Mouse (Mus musculus) fat pad, adult 2 months (tissue): ENCODE measurements at regions not wholly inside any gene's neighbourhood (a gene's known extent, or its start where the extent isn't known, plus 50 kb on each side); places are given as distances from the start of the nearest gene placed in this dataset.

Experiments used
- DNase-seq: peaks from one replicate; pipeline ENCODE4 v3.0.0-alpha.2; 2011; ENCODE audit warnings: low read depth, low spot score; ENCODE audit errors: extremely low read depth

DNA sequence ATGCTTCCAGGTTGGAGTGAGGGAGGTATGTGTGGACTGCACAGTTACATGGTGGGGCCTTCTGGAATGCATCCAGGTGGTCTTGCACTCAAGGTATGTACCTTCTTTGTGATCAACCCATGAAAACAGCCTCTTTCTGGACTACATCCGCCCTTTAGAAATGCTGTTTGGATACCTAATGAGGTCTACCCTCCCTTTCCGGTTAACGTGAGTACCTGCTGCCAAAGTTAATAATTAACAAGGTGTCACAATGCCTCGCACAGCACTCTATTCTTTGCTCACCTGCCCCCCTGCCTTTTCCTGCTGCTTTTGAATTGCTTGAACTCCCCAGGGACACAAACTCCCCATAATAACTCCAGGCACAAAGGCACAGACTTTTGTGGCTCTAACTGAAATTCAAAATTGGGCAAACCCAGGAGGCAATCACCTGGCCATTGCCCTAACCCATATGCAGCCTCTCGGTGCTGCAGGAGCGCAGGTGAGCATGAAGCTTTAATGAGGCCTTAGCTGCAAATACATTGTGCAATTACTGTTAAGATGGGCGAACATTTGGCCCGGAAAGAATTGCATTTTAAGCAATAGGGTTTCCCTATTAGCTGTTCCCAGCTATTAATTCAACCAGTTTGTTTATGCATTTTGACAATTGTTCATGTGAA lies 500.9 kb upstream of the Nox3 start:
- DNase-seq = peak; percentile 8

DNA sequence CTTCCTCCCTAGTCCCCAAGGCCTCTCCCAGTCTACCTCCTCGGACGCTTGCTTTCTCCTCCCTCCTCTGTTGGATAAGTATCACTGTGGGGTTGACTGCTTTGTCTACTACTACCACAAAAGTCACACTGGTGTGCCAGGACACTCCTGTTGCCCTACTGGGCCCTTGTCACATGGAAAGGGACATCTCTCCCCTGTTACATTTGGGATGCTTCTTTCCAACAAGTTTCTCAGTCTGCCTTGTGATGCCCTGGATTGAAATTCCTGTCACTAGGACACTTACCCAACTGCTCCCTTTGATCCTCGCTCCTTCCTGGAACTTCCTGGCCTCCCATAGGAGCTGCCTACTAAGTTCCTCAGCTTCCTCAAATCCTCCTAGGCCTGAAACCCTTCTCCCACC lies 501.9 kb upstream of the Nox3 start:
- no peak for DNase-seq

DNA sequence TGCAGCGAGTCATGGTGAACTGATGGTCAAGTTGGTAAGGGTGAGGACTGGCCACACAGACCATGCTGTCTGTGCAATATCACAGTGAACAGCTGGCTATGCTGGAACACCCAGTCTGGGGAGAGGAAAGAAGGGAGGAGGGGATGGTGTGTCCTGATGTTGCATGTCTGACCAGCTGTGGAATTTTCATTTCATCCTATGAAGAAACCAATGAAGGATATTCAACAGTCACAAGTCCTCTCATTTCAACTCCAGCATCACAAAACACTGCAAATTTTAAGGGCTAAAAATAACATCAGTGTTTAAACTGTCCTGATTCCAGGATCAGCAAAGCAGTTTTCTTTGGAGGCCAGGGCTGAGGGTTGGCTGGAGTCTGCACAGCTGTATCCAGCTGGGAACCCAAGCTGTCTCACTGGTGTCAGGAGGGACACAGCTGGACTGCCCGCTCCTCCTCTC lies 503.7 kb upstream of the Nox3 start:
- no peak for DNase-seq

DNA sequence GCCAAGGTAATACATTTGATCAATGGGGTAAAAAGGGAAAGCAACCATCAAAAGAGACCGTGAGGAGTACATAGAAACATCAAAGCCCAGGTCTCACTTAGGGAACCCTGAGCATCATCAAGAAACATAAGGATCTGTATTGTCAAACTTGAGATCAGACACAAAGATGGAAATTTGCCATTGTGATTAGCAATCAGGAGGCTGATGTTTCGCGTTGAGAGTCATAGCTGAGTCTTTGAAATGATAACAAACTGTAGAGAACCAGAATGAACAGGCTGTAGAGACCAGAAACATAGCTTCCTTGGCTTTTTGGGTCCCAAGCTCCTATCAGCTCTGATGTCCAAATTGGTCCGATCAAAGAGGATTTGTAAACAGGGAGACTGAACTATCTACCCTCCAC lies 505.2 kb upstream of the Nox3 start:
- DNase-seq = no peak

DNA sequence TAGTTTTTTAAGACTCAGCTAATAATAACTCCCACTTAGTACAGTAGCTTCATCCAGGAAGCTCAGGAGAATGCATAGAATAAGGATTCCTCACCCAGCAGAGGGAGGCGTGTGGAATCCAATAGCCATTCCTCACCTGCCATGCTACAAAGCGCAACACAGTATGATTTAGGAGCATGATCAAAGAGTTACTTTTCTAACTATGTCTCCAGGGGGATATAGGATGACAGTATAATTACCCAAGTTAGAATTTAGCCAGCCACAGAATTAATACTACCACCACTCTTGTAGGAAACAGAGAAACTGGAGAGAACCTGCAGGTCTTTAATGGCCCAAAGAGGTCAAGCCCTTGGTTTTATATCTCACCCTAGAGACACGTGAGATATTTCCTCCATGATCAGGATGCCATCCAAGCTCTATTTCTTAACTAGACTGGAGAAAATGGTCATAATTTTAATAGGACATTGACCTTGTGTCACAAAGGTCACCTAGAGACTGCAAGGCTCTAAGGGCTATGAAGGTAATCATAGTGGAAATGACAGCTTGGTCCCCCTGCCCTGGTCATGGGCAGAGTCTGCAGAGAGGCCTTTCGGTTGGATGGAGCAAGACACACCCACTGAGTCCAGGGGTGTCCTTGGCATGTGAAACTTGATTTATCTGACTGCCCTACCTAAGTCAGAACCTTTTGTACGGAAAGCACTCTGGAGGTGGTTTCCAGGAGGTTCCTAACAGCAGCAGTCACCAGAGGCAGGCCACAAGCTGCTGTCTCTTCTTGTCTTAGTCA lies 512.3 kb upstream of the Nox3 start:
- DNase-seq = no peak

DNA sequence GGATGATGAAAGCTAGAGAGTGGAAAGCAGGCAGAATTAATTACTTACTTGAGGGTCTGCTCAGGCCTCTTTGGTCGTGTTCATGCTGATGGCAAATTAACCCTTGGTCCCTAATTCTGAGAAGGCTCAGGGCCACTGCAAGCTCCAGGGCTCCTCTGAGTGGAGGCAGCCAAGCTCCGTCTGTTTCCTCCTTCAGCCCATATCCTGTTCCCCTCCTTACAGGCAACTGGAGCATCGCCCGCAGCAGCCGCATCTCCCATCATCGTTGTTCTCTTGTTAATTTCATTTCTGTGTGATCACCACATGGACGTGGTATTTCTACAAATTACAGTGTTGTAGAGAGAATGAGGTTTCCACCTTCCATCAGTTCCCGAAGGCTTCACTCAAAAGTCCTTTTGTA lies 513.6 kb upstream of the Nox3 start:
- DNase-seq = no peak

DNA sequence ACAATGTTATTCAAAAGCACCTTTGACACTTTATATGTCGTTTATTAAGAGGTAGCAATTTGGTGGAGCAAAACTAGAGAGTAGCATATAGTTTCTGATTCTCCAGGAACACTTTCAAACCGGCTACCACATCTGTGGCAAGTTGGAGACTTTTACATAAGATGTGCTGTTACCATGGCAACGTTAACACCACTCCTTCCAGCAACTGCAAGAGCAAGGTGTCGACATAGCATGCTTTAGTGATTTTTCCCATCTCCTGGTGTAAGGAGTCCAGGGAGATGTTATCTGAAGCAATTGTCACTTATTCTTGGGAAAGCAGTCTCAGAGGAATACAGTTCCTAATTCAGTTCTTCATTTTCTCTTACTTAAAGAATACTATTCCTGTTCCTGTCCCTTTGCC lies 516.5 kb upstream of the Nox3 start:
- DNase-seq = no peak

DNA sequence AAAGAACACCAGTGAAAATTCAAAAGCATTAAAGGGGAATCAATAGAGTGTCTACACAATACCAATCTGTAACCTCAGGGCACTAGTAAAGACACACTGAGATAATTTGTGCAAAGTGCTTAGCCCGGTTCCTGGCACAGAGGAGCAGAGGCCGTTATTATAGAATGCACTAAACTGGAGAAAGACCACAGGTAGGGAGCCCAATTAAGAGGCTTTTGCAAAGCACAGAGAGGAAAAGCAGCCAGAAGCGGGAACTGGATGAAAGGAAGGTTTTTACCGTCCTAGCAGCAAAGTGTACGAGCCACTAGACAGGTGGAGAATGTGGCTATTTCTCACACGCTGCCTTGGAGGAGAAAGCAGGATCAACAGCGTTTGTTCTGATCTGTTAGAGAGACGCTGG lies 518.9 kb upstream of the Nox3 start:
- no peak for DNase-seq

DNA sequence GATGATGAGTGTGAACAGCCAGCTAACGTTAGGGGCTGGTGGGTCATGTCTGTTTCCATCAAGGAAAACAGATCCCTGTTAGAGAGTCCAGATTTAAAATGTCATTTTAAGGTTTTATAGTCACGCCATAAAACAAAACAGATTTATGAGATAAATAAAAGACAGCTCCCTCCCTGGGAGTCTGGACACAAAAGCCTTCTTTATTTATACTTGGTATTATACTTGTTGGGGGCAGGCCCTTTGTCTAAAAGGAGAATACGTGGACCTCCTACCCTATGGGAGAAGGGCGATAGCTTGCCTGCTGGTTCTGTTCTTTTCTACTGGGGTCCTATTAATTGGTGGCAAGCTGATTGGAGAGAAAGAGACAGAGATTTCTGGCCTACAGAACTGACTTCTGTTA lies 520.1 kb upstream of the Nox3 start:
- DNase-seq = no peak

DNA sequence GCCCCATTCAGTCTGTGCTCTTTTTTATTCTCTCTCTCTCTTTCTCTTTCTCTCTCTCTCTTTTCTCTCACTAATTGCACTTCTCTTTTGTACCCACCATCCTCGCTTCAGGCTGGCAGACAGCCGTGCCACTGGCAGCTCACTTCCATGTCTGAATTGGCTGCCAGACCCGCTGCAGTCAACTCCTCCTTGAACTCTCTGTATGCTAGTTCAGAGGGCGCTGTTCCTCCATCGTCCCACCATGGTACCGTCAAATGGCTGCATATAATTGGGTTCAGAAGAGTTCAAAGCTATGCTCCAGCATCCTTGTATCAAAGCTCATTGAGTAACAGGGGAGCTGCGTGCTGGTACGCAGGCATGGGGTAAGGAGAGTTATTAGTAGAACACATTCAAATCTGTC lies 520.7 kb upstream of the Nox3 start:
- no peak for DNase-seq

DNA sequence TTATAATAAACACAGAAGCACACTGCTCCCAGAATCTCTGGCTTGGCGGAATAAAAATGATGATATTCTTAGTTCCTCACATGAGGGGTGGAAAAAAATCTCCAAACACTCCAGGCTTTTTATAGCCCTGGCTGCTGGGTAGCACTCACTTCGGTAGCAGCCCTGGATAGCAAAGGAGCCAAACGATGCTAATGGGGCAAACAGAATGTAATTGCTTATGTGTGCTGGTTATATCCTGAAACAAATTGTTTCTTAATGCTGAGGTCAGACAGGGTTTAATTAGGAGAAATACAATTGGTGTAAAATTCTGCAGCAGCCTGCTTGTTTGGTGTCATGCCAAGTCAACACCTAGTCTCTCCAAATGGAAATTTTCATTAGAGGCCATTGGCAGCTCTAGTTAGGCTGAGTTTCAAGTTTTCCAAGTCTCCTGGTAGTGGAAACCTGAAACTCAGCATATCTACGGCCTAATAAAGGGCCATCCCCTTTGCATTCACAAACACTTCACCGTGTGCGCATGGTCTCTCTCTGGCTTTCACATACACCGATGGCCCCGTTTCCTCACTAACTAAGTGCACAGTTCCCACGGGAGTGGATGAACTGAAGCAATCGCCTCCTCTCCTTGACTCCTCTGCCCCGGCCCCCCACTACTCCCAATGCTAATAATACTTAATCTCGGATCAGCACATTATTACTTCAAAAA lies 524.8 kb upstream of the Nox3 start:
- DNase-seq = no peak

DNA sequence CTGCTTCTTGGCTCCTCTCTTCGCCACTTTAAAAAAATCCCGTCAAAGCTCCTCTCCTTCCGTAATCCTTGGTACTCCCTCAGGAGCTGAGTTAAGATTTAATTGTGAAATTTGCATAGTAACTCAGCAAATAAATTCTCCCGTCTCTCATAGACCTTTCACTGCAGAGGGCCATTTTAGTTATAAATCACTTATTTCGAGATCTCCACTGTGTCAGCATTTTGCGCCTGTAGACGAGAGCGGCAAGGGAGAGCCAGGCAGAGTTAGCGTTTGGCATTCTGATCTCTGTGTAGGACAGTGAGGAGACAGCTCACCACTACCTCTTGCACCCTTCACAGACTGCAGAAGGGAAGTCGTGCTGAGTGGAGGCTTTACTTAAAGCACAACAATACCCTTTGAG lies 531.8 kb upstream of the Nox3 start:
- no peak for DNase-seq

DNA sequence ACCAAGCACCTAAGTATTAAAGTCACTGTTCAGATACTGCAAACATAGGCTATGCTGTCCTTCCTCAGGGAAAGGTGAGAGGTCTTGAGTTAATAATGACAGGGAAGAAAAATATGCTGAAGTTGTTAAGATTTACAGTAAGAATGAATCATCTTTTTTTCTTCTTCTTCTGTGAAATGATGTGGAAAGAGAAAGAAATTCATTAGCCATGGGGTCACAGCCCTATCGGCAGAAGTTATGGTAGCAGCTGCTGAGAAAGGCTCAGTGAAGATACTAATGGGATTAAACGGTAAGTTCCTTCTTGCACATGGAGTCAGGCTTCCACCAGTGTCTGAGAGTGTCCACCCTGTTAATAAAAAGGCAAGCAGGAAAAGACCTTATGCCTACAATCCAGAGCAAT lies 533.9 kb upstream of the Nox3 start:
- DNase-seq = no peak

DNA sequence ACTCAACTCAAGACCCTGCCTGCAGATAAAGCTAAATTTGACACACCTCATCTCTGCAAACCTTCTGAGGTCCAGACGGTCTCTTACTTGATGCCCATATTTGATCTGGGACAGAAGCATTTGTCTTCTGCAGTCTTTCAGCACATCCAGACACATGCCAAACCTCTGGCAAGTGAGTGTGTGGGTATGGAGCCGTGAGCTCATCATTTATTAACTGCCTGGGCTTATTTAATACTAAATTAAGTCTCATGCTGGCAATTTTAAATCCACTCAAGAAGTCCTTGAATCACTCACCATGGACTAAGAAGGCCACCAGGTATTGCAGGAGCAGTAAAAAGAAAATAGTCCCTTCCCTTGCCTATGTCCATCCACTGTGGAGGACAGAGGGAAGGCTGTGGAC lies 554.4 kb upstream of the Nox3 start:
- no peak for DNase-seq

DNA sequence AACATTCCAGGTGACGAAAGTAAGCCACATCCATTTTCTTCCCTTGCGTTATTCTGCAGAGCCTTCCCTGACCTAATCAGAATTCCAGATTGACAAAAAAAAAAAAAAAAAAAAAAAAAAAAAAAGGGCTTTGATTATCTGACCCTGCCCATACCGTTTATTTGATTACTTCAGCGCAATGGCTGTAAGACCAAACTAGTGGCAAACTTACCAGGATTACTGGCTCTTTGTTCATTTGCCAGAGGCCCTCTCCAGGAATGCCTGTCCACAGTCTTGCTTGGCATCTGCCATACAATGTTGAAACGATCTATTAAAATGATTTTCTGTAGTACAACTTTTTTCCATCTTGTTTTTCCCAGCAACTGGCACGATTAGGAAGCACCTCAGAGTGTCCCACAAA lies 569.4 kb upstream of the Nox3 start:
- DNase-seq = no peak

DNA sequence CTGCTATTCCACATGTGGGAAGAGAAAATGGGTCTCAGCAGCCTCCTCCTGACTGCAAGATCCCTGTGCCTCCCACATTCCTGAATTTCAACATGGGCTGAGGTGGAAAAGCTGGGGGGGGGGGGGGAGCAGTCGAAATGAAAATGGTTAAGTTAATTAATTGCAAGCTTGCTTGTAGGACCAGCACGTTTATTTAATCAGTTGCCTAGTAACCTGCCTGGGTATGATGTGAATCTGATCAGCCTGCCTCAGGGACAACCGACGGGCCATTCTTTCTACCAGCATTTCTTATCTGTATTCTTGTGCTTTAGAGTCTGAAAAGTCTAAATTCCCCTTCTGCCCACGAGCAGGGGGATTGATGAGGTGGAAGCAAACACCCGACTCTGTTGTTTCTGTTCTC lies 569.9 kb upstream of the Nox3 start:
- no peak for DNase-seq

DNA sequence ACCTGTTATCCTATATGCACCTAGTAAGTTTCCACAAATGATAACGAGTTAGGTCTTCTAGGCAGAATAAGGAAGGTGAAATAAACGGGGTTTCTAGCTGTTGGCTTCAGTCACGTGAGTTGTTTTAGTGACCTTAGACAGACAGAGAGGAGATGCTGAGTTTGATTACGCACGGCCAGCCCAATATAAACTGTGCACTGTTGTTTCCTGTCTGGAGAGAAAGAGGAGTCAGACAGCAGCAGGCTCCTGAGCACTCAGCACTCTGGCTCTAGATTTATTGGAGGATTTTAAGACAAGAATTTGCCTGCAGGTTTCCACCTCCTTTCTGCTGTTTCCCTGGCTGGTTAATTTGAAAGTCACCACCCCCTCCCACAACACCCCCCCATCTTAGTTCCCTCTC lies 570.4 kb upstream of the Nox3 start:
- DNase-seq = no peak

DNA sequence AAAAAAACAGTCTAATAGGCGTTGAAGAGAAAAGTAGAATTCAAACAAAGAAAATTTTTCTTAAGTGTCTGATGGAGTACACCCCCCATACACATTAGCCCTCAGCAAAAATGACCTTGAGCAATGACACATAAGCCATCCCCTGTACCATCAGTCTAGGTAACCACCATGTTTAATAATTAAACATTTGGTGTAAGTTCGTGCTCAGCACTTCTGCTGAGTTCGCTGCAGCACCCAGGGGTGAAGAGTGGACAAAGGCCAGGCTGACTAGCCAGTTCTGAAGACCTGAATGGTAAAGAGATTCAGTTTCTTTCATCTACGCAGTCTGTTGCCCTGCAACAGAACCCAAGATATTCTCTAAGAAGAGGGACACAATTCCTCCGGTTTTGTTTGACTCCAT lies 572.3 kb upstream of the Nox3 start:
- DNase-seq = no peak

DNA sequence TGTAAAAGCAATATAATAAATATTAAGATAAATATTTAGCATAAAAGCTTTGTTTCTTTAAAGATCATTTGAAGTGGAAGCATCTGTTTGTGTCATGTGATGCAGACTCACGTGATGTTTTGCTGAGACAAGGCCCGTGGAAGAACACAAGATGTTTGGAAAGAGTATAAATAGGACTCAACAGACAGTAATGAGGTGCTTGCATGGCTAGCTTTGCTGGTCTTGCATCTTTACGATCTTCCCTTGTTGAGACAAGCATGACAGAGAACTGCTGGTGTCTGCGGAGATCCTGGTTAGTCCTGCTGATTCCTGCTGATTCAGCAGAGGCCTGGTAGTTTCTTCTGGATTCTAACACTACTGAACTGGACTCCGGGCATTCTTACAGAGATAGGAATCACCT lies 576.4 kb upstream of the Nox3 start:
- no peak for DNase-seq

DNA sequence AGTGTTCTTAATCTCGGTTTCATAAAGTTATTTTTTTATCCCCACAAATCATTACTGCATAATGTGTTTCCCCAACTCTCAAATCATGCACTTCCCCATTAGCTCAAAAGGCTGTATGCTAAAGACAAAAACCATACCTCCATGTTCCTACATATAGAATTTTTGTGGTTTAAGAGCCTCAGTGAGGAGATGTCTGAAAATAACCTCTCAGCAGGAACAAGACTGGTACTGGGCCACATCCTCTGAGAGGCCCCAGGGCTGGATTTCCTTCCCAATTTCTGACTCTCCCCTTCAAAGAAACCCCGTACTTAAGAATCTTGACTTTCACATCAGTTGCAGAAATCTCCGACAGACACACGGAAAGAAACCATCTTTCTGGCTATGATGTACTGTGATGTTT lies 580.7 kb upstream of the Nox3 start:
- DNase-seq = no peak

DNA sequence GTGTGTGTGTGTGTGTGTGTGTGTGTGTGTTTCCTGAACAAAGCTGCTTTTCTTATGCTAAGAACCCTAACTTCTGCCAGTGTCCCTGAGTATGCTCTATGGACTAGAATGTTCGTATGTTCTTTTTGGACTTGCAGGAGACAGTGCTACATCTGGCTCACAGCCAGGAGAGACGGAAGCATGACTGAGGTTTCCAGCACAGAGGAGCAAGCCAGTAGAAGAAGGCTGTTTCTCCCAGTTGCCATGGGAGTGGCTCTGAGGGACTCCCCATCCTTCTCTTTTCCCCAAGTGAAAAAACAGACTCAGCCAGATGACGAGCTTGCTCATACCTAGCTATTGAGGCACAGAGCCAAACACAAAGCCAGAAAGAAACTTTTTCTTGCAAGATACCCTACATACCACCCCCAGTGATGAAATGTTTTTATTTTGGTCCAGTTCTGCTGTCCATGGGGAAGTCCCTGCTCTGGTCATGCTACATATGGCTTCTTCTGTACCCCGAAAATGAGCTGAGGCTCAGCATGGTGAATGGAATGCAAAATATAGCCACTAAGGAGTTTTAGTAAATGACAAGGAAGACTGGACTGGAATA lies 582.3 kb upstream of the Nox3 start:
- no peak for DNase-seq

DNA sequence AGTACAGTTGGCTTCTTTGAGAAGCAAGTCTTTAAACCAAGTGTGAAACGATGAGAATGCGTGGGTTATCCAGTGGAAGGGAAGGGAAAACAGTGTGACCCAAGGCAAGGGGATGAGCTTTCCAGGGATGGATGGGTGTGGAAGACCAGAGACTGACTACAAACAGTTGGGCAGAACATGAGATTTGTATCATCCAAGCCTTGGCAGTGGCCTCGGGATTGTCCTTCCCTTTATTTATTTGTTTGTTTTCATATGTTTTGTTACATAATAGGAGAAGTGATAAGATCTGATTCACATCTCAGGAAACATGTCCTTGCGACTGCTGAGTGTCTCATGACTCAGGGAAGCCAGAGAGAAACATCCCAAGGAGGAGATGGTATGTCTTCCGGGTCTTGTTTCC lies 585.4 kb upstream of the Nox3 start:
- no peak for DNase-seq
